Mouse (Mus musculus) spleen, postnatal 36 days (tissue): ENCODE measurements around the gene Txndc12.

Experiments
- DNase-seq, 2 experiments: peaks; one replicate each; pipeline ENCODE4 v3.0.0; 2022; ENCODE audit warnings: low spot score in 2 of 2, mixed read lengths in 1 of 2

Txndc12 gene

GRCm38 (mm10) chr4:108834115-108834970 lies at the start of gene Txndc12:
Gene Txndc12, plus strand, starts transcription at chr4:108834601.
- DNase-seq: peak; percentile 75 to 83

GRCm38 (mm10) chr4:108789258-108789936 lies 45.0 kb upstream of the Txndc12 start:
- DNase-seq: no peak

GRCm38 (mm10) chr4:108790507-108790906 lies 43.9 kb upstream of the Txndc12 start:
- DNase-seq: no peak

GRCm38 (mm10) chr4:108793941-108794340 lies 40.5 kb upstream of the Txndc12 start:
- DNase-seq: no peak

GRCm38 (mm10) chr4:108796701-108797100 lies 37.7 kb upstream of the Txndc12 start:
- DNase-seq: no peak

- peak; percentile 7 to 34 for DNase-seq
Measured at GRCm38 (mm10) chr4:108798083-108798830, 36.1 kb upstream of the Txndc12 start.

- DNase-seq: no peak
Measured at GRCm38 (mm10) chr4:108803535-108803934, 30.9 kb upstream of the Txndc12 start.

- DNase-seq: no peak
Measured at GRCm38 (mm10) chr4:108811142-108811541, 23.3 kb upstream of the Txndc12 start.

GRCm38 (mm10) chr4:108811550-108811949 lies 22.9 kb upstream of the Txndc12 start:
- DNase-seq: no peak

- DNase-seq: no peak
Measured at GRCm38 (mm10) chr4:108825677-108826076, 8.7 kb upstream of the Txndc12 start.

GRCm38 (mm10) chr4:108826096-108826495 lies 8.3 kb upstream of the Txndc12 start:
- no peak for DNase-seq

- no peak for DNase-seq
Measured at GRCm38 (mm10) chr4:108826643-108827042, 7.8 kb upstream of the Txndc12 start.

GRCm38 (mm10) chr4:108830698-108831097 lies 3.7 kb upstream of the Txndc12 start:
- DNase-seq: no peak

GRCm38 (mm10) chr4:108832916-108833827 lies 1.2 kb upstream of the Txndc12 start, which contains the start of gene Btf3l4:
Gene Btf3l4, minus strand, starts transcription at chr4:108833614.
- DNase-seq: peak; percentile 89 to 90

GRCm38 (mm10) chr4:108833828-108834114 lies 630 bp upstream of the Txndc12 start:
- no peak for DNase-seq

- no peak for DNase-seq
Measured at GRCm38 (mm10) chr4:108834971-108835311, 540 bp downstream of the Txndc12 start.

GRCm38 (mm10) chr4:108835496-108835895 lies 1.1 kb downstream of the Txndc12 start:
- no peak for DNase-seq

GRCm38 (mm10) chr4:108838031-108838430 lies 3.6 kb downstream of the Txndc12 start:
- DNase-seq: no peak

GRCm38 (mm10) chr4:108841920-108842578 lies 7.6 kb downstream of the Txndc12 start:
- DNase-seq: no peak

- DNase-seq: no peak
Measured at GRCm38 (mm10) chr4:108843336-108843735, 8.9 kb downstream of the Txndc12 start.
